Mouse (Mus musculus): ENCODE measurements at regions not wholly inside any gene's neighbourhood (a gene's known extent, or its start where the extent isn't known, plus 50 kb on each side); places are given as distances from the start of the nearest gene placed in this dataset.

DNA sequence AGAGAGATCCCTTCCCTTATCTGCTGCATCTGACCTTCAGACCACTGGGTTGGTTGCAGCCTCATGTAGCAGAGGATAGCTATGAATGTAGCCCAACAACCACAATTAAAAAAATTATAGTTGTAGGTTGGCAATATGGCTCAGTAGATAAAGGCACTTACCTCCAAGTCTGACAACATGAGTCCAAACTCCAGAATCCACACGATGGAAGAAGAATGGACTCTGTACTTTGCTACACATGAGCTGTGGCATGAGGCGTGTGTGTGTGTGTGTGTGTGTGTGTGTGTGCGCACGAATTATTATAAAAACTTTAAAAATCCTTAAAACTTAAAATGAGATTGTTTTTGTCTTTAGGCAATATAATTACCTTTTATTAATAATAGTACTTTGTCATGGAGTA lies 163.2 kb upstream of the Pik3r1 start:
- ATAC-seq (replicated peaks; ENCODE audit: poor library complexity) = no peak

DNA sequence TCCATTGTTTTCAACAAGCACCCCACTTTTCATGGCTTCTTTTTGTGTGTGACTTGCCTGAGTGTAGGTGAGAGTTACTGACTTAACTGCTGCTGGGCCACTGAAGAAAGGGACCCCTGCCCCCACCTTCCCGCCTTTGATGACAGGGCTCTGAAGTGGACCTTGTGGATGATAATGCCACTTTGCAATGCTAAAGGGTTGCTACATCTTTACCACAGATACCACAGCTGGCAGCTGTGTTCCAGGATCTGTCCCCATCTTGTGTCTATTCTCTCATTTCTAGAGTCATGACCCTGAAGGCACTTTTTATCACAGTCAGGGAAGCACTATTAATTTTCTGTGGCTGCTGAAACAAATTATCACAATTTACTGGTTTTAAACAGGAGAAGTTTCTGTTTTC lies 163.9 kb upstream of the Pik3r1 start:
- peak; percentile 94 for ATAC-seq (replicated peaks; ENCODE audit: poor library complexity)

DNA sequence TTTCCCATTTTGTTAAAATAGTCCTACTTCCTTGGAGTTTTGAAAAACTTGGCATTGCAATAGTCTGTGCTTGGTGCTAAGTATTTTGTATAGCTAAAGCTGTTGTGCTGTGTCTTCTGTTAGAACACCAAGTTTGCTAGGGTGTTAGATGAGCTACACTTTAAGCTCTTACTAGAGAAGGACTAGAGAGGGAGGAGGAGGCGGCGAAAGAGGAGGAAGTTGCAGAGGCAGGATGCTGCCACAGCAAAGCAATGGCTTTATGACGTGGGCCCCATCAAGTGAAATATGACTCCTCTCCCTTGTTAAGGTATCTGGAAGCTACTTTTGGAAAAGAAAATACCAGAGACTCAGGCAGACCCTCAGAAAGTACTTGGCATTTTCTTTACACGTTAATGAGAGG lies 167.8 kb upstream of the Pik3r1 start:
- peak; percentile 62 for ATAC-seq (replicated peaks; ENCODE audit: poor library complexity)

DNA sequence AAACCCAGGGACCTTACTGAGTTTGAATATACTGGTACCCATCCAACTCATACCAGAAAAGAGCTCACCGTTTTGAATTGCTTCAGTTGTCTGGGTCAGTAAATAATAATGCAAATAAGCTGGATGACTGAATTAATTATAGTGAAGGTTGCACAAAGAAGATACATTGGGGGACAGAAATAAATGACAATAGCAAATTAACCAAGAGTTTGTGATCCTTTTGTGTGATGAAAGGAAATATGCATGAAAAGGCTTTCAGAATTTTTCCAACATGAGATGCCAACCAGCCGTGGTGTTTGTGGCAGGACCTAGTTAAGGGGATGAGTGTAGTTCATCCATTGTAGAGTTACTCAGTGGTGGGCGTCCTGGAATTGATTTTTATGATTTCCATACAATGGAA lies 186.5 kb upstream of the Pik3r1 start:
- ATAC-seq (replicated peaks; ENCODE audit: poor library complexity) = no peak

DNA sequence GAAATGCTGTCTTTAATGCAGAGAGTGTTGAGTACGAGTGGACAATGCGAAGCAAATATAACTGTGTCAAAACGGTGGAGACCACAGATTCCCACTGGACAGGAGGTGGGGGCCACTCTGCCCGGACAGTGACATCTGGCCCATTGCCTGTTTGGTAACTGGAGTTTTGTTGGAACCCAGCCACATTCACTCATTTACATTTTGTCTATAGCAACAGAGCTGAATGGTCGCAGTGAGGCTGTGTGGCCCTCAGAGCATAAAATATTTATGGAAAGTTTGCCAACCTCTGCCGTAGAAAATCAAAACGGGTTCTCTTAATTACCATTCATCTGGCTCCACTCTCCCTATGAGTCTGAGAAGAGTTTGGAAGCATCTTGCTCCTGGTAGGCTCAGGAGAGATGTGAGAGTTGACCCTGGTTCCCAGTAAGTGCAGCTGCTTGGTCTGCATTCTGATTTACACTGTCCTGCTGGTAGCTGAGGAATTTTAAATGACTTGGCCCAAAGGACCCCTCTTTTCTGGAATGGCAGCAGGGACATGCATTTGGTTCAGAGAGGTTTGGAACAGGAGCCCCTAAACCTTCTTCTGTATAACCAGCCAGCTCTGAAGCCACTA lies 187.9 kb upstream of the Pik3r1 start:
- ATAC-seq (replicated peaks; ENCODE audit: poor library complexity) = no peak

DNA sequence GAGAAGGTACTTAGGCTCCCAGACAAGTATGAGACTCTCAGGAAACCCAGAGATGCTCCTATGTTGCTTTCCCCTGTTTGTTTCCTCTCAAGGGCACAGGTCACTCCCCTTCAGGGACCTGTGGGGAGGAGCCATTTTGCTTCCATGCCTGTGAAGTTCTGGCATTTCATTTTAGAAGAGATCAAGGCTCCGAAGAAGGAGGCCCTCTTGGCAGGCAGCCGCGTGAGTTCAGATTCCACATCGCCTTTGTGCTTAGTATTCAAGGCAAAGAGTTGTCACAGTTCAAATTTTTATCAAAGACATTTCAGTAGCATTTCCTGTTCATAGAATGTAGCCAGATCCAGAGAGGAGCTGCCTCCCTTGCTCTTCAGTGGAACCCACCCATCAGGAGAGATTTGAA lies 189.8 kb upstream of the Pik3r1 start:
- no peak for ATAC-seq (replicated peaks; ENCODE audit: poor library complexity)

DNA sequence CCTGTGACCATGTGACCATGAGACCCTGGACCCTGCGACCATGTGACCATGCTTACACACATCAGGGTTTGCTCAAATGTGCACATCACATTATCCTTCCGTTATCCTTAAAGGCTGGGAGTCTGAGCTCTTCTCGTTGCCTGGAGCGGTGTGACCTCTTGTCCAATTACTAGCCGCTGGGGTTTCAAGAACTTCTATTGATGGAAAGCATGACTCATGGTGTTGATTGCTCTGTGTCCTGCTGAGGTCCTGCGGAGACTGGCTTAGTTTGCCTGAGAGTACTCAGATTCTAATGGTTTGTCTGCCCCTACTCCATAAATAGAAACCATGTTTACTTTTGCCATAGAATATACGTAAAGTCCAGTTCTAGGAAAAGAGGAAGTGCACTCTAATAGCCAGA lies 197.5 kb upstream of the Pik3r1 start:
- no peak for ATAC-seq (replicated peaks; ENCODE audit: poor library complexity)

DNA sequence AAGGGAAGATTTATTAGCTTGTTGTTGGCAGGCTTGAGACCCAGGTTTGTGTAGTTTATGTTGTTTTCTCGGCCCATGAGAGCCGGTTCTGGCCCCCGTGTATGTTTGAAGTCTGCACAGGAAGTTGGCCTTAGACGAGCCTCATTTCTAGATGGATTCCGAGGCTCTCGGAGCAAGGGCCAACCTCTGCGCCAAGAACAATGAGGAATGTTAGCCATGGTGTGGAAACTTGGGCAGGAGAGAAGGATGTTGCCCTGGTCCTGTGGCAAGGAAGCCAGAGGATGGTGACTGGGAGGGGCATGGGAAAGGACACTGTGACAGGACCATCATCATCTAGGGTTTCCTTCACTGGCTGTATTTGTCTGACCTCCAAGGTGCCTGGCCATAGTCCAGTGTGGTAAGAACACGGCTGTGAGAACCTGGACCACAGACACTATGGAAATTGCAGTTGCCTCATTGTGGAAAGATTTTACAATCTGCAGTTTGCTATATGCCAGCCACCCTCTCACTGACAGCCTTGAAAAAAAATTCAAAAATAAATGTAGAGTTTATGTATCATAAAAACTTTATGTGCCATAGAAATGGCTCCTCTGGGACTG lies 198.9 kb upstream of the Pik3r1 start:
- no peak for ATAC-seq (replicated peaks; ENCODE audit: poor library complexity)

DNA sequence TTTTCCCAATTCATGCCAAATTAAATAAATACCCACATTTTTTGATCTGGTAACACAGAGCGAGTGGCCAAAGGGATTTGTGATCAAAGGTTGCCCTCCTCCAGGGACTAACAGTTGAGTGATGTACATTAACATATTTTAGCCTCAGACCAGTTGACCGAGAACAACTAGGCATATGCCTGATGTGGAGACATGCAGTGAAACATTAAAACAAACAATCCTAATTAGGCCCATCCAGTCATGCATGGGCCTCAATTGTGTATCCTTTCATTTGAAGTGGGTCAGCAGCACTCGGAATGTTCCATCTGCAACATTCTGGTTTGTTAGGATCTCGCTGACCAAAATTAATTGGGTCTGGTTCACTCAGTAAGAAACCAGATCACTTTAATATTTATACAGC lies 199.4 kb upstream of the Pik3r1 start:
- no peak for ATAC-seq (replicated peaks; ENCODE audit: poor library complexity)

DNA sequence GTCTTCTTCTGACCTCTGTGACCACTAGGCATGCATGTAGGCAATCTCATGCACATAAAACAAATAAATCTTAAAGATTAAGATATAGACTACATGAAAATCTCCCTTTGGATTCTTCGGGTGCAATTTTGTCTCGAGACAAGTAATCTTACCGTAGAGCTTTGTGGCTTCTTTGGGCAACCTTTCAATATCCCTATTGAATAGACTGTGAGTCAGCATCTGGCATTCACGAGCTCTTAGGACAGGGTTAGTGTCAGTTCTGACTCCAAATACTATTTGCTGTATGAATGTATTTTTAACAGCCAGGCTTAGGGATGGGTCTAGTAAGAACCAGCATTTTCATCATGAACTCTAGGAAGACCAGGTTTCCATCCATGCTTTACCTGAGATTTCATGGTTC lies 208.7 kb upstream of the Pik3r1 start:
- no peak for ATAC-seq (replicated peaks; ENCODE audit: poor library complexity)

DNA sequence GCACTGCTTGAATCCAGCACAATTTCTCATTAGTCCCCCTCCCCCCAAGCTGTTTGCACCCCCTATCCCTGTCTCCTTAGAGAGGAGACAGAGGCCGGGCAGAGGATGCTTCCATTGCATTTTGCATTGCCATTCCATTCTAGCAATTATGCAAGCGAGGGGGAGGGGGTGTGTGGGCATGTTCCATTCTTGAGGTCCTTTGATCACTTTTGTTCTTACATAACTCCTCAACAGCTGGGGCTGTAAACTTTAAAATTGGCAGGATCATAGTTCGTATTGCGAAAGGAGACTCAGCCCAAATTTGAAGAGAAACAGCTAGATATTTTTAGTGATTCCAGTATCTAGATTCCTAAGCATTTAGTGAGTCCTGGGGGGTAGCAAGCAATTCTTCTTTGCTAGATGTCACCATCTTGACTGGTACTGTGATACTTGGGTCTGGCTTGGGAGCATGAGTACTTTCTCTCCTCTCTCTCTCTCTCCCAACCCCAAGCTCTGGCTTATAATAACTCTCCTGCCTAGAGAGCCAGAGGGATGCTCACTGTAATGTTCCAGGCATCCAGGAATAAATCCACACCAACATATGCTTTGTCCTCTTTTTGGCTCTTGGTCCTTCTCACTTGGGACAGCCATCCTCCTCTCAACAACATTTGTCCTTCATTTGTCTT lies 212.3 kb upstream of the Pik3r1 start:
- ATAC-seq (replicated peaks; ENCODE audit: poor library complexity) = peak; percentile 58

DNA sequence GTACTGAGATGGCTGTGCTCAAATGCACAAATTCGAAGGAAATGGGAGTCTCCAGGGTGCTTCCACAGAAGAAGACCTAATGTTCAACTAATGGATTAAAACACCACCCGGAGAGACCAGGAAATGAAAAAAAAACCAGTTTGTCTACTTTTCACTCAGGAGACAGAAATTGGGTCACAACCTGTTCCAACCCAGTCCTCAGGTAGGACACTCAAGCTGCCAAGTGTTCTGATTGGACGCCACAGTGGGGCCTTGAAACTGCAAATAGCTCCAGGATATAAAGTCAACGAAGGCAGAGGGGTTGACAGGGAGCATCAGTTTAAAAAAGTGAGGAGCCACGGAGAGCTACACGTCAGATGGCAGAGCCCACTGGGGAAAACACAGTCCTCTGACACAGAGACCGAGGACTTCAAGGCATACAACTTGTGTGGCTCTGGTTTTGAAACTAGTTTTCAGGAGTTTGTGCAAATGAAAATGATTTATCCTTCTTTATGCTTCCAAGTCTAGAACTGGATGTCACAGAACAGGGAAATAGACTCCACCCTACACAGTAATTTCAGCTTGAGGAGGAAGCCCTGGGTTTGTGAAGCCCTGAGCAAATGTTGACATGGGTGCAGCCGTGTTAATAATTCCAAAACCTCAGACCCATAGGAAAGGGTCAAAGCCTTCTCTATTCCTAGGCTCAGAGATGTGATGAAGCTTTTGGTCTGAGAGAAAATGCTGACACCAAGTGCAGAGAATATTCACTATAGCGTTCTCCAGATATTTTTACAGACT lies 220.8 kb upstream of the Pik3r1 start:
- ATAC-seq (replicated peaks; ENCODE audit: poor library complexity) = no peak

DNA sequence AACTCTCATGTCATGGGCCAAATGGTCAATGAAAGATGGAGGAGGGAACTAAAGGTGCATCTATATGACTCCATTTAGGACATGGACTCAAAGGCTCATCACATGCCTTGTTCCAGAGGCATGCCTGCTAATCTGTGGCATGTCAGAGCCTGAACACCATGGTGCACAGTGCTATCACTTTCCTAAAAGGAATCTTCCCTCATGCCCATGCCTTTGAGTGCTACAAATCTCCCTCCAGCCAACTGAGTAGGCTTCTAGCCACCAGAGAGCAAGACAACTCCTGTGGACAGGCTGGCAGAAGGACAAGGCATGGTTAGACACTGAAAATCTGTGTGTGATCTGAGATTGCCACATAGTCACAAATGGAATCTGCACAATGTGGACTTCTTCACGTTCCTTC lies 223.7 kb upstream of the Pik3r1 start:
- ATAC-seq (replicated peaks; ENCODE audit: poor library complexity) = no peak

DNA sequence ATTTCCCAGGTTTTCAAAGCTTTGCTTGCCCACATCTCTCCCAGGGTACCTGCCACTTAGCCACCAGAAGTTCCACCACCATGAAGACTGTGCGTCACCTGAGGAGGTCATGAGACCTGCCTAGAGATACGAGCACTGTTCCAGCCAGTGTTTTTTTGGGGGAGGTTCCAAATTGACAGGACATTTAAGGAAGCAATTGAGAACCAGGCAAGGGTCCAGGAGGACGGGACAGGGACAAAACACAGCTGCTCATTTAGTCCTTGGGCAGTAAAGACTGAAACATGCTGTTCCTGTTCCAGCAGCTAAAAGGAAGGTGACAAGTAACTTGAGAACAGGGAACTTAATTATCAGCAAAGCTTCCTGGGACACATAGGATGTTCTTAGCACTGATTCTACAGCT lies 226.8 kb upstream of the Pik3r1 start:
- no peak for ATAC-seq (replicated peaks; ENCODE audit: poor library complexity)

DNA sequence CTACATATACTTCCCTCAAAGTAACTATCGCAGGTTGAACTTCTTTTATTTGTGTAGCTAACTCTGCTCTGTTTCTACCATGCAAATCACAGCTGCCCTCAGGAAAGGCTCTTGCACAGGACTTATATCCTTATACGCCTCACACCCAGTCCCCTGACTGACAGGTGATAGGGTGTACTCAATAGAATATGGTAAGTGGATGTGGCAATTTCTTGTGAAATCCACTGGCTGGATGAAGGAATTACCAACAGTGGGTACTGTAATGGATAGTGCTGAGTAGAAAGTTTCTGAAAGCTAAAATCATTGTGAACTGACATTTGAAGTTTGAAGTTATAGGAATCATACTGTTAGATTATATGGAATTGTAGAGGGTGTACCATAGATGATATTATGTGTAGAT lies 227.5 kb upstream of the Pik3r1 start:
- ATAC-seq (replicated peaks; ENCODE audit: poor library complexity) = peak; percentile 54; the same call in 1 of the 2 replicates

DNA sequence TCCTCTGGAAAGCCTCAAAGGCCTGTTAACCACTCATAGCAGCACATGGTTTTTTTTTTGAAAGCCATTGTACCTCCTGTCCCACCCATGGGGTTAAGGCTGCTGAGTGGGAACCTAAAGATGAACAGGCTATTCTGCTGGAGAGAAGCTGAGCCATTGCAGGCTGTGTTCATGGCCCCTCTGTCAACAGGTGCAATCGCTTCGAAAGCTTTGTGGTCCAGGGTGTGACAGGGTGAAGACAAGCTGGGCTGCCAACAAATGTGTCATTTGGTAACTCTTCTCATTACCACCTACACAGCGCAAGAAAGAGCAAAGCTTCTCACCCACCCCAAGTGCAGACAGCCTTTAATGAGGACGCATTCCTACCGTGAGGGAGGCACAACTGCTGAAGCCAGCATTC lies 228.1 kb upstream of the Pik3r1 start:
- ATAC-seq (replicated peaks; ENCODE audit: poor library complexity) = no peak

DNA sequence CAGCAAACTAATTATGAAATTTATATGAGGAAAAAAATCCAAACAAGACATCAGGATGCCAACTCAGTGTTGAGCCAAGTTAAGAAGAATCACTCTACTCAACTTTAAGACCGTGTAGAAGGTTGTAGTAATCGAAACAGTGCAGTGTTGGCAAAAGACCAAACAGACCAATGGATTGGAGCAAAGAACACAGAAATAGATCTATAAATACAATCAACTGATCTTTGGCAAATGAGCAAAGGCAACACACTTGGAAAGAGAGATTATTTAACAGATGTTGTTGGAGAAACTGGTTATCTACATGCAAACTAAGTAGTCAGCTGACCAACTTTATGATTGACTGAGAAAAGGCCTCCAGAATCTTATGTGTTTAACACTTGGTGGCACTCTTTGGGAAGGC lies 229.4 kb upstream of the Pik3r1 start:
- no peak for ATAC-seq (replicated peaks; ENCODE audit: poor library complexity)

DNA sequence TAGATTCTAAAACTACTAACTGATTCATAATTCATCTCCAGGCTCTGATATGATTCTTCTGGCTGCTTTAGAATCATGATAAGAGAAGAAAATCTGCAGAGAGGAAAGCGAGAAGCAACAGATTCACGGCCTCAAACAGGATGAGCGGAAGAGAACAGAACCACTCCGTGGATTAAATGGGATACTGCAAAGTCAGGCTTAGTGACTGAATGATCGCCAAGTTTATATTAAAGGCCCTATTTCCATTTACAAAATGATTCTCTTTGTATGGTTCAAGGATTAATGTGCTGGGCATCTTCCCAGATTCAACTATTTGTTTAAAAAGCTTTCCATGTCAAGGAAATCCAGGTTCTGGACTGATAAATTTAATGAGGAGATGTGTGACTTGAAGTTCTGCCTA lies 238.5 kb upstream of the Pik3r1 start:
- ATAC-seq (replicated peaks; ENCODE audit: poor library complexity) = no peak

DNA sequence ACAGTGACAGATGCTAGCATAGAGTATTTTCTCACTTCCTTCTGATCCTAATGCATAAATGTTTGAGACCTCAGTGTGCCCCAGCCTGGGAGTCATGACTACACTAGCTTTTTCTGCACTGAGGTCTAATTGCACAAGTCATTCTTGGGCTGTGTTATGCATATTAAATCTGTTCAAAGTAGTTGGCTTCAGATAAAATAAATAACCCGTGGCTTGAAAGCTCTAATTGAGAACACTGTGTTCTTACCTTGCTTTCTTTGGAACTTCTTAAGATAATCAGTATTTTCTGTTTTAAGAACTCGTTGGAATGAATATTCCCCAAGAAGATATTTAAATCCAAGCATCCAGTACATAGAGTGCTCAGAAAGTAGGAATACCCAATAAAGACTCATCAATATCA lies 243.9 kb upstream of the Pik3r1 start:
- ATAC-seq (replicated peaks; ENCODE audit: poor library complexity) = no peak

DNA sequence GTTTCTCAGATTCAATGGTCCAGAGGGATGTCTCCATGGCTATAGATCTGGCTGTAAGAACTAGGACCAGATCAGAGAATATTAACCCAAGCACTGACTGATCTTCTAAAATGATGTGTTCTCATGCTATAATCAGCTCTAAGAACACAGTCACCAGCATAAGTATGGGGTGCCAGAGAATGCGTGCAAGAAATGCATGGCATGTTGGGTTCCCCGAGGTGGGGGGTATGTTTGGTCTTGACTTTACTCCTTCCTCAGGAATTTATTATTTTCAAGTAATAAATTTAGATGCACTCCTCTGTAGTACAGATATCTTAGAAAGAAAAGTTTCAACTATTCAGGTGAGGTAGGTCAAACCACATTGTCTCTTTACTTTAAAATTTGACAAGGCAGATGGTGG lies 246.5 kb upstream of the Pik3r1 start:
- ATAC-seq (replicated peaks; ENCODE audit: poor library complexity) = no peak

DNA sequence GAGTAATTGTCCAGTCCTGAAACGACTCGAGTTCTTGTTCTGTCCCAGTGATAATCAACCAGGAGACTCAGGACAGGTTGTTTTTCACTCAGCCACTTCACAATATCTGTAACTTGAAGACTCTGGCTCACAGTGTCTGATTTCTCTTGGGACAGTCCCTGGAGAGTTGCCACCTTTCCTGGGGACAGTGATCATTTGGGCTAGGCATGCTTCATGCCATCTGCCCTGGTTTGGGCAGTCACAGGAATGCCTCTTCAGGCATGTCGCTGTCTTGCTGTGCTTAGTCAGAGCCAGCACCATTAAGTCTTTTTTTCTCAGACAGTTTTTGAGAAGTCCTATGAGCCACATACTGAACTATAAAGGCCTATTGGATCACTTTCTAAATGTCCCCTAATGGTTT lies 246.9 kb upstream of the Pik3r1 start:
- ATAC-seq (replicated peaks; ENCODE audit: poor library complexity) = no peak

DNA sequence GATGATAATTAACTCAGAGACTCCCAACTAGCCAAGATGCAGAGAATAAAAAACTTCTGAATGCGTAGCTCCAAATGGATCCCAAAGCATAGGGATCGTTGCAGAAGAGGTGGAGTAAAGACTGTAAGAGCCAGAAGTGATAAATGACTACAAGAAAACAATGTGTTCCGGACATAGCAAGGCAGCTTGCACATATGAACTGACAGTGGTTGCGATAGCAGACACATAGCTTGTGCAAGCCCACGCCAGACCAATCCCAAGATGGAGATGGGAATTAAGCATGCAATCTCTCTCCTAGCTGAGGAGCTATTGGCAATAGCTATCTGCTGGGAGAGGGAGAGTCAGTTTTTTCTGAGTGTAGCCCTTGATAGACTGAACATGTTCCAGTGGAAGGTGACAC lies 248.5 kb upstream of the Pik3r1 start:
- ATAC-seq (replicated peaks; ENCODE audit: poor library complexity) = no peak

Measured in megakaryocyte progenitor cell, adult 5-6 weeks (primary cell).